Mouse (Mus musculus): ENCODE data around the gene Bhlhe41. TPM values are rescaled to one million over a fixed set of nuclear protein-coding genes. Genes with fewer than 3 reads are reported as not detected.

Gene Bhlhe41
- polyA plus RNA-seq, 1 experiment from 2014 or later: 1.8 TPM

DNA sequence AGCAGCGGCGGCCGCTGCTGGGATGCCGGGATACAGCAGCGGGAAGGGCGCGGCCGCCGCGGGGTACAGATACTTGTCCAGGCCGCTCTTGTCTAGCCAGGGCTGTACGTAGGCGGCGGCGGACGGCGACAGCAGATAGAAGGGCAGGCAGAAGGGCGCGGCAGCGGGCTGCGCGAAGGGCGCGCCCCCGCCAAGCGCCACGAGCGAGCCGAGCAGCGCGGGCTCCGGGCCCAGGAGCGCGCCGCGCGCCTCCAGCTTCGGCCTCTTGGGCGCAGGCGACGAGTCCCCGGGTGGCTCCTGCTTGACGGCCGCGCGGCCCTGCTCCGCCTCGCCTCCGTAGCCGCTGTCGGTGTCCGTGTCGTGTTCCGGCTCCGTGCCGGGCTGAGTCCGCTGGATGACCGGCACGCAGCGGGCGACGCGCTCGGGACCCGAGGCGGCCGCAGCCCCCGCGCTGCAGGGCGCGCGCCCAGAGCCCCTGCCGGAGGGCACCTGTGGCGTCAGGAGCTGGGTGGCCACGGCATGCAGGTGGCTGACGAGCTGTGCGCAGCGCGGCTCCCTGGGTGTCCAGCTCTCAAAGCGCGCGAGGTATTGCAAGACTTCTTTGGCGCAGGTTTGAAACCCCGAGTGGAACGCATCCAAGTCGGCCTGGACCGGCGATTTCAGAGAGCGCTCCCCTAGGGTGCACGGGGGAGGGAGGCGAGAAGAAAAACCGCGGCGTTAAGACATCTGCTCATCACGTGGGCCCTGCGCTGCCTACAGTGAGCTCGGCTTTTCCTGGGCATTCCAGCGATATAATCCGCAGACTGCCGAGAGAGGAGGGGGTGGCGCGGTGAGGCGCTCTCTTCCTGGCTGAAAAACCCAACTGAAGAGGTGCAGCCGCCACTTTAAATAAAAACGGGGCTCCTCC, 2.0 kb downstream of the Bhlhe41 start:
- Histone ChIP-seq H3K27ac (replicated peaks) (peak overlapping the region; percentile 81), H3K27me3 (replicated peaks; ENCODE audit: low read depth, poor library complexity, severe bottlenecking) (peaks cover 89% of the 10 kb centered on the region), H3K4me1 (peaks cover 54% of the 10 kb centered on the region), H3K4me3 (peak overlapping the region; percentile 74), H3K36me3 (replicated peaks) (no peaks in the 10 kb centered on the region), H3K9me3 (no peaks in the 10 kb centered on the region)
- DNase-seq (ENCODE audit: low spot score): peak; percentile 77
- 1% methylated on average over 105 of the region's 105 CpGs for WGBS

DNA sequence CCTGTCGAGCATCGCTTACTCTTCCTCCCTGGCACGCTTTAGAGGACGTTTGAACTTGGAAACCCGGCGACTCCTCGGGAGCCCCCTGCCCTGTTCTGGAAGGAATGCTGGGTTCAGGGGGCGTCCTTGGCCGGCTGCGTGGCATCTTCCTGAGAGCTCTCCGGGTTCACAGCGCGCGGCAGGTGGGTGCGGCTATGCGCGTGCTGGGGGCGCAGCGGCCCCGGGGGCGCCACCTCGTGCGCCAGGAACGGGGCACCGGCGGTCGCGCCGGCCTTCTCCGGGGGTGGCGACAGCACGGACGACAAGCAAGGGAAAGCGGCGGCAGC, 2.7 kb downstream of the Bhlhe41 start:
- H3K4me3 ChIP-seq: peak overlapping the region; percentile 74
- H3K9me3 ChIP-seq: no peaks in the 10 kb centered on the region
- peak overlapping the region; percentile 81 for H3K27ac ChIP-seq (replicated peaks)
- H3K36me3 ChIP-seq (replicated peaks): no peaks in the 10 kb centered on the region
- H3K27me3 ChIP-seq (replicated peaks; ENCODE audit: low read depth, poor library complexity, severe bottlenecking): peaks cover 87% of the 10 kb centered on the region
- DNase-seq (ENCODE audit: low spot score): no peak
- peaks cover 54% of the 10 kb centered on the region for H3K4me1 ChIP-seq
- 2% methylated on average over 35 of the region's 35 CpGs for WGBS

DNA sequence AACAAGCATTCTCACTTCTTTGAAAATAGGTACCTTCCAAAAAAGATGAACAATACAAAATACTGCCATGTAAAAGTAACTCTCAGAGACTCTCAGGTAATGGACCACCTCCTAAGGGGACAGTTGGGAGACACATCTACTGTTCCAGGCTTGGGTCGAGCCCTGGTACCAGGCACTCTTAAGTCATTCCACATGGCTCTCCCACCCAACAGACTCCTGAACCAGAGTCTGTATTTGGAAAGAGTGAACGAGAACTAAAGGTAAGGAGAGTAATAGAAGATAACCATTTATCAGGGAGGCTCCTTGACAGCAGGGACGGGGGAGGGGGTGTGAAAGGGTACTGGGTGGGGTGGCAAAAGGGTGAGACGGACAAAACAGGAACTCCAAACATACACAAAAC, 3.0 kb downstream of the Bhlhe41 start:
- Histone ChIP-seq H3K4me3 (peak overlapping the region; percentile 74), H3K27ac (replicated peaks) (no peak overlapping the region), H3K36me3 (replicated peaks) (no peaks in the 10 kb centered on the region), H3K4me1 (peaks cover 55% of the 10 kb centered on the region), H3K27me3 (replicated peaks; ENCODE audit: low read depth, poor library complexity, severe bottlenecking) (peaks cover 87% of the 10 kb centered on the region), H3K9me3 (no peaks in the 10 kb centered on the region)
- WGBS: 20% methylated on average over 4 of the region's 4 CpGs
- DNase-seq (ENCODE audit: low spot score): peak; percentile 17

DNA sequence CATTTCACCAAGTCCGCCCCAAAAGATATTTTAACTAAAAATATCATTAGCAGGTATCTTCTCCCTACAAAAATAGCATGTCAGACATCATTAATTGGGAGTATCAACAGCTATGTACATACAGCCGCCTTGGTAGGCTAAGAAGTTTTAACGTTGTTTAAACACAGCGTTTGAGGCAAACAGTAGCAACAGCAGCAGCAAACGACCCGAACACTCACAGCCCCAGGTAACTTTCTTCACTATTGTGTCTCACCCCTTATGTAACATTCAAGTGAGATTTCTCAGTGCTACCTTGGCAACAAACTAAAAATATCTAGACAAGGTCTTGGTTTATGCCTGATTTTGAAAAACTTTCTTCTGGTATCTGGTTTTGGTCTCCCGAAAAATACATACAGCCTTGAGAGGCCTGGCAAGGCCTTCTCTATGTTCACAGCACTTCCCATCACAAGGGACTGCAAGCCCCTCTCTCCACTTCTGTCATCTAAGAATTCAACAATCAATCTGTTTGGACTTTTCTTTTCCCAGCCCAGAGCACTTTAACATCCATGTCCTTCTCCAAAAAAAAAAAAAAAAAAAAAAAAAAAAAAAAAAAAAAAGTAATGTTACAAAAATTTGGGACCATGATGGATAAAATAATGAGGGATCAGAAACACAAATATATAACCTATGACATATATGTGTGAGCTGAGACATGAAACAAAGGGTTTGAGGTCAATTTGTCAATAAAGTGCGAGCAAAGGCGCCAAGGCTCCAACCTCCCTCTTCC, 3.7 kb downstream of the Bhlhe41 start:
- WGBS: 76% methylated on average over 9 of the region's 9 CpGs
- Histone ChIP-seq H3K9me3 (no peaks in the 10 kb centered on the region), H3K4me1 (peaks cover 53% of the 10 kb centered on the region), H3K36me3 (replicated peaks) (no peaks in the 10 kb centered on the region), H3K27ac (replicated peaks) (no peak overlapping the region), H3K27me3 (replicated peaks; ENCODE audit: low read depth, poor library complexity, severe bottlenecking) (peaks cover 81% of the 10 kb centered on the region), H3K4me3 (no peak overlapping the region; the same call in 1 of the 2 replicates)
- DNase-seq (ENCODE audit: low spot score): no peak

DNA sequence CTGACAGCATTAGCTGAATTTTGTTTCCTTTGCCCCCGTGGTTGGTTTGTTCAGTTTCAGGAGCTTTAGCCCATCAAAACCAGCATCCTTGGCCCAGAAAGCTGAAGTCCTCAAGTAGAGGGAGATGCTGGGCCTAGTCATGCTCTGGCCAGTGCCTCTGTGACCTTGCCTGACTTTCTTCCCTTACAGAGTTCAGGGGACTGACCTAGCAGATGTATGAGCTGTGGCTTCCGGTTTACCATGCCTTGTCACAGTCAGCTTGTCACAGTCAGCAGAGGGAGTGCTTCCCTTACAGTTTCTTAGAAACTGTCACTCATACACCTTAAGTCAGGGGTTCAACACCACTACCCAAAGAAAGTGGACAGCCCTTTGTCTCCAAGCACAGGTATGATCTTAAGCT, 5.0 kb downstream of the Bhlhe41 start:
- Histone ChIP-seq H3K27ac (replicated peaks) (no peak overlapping the region), H3K9me3 (no peaks in the 10 kb centered on the region), H3K27me3 (replicated peaks; ENCODE audit: low read depth, poor library complexity, severe bottlenecking) (peaks cover 68% of the 10 kb centered on the region), H3K4me3 (no peak overlapping the region), H3K36me3 (replicated peaks) (no peaks in the 10 kb centered on the region), H3K4me1 (peaks cover 53% of the 10 kb centered on the region)
- 51% methylated on average over 2 of the region's 2 CpGs for WGBS
- DNase-seq (ENCODE audit: low spot score): no peak

DNA sequence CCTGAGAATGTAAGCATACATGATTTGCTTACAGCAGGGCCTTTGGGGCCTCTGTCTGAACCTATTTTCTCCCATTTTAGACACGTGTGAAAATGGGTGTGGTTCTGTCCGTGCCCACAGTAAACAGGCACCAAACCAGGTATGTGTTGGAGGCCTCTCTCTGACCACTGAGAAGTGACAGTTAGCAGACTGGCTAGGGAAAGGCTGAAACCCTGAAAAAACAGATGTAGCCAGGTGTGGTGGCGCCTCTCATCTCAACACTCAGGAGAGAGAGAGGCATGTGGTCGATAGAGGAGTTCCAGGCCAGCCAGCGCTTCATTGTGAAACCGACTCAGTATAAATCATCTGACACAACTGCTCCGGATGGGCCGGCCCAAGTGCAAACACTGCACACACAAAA, 6.9 kb downstream of the Bhlhe41 start:
- DNase-seq (ENCODE audit: low spot score): no peak
- Histone ChIP-seq H3K4me3 (no peak overlapping the region), H3K36me3 (replicated peaks) (no peaks in the 10 kb centered on the region), H3K9me3 (no peaks in the 10 kb centered on the region), H3K4me1 (peaks cover 45% of the 10 kb centered on the region), H3K27ac (replicated peaks) (no peak overlapping the region), H3K27me3 (replicated peaks; ENCODE audit: low read depth, poor library complexity, severe bottlenecking) (peaks cover 49% of the 10 kb centered on the region)
- 80% methylated on average over 8 of the region's 8 CpGs for WGBS

DNA sequence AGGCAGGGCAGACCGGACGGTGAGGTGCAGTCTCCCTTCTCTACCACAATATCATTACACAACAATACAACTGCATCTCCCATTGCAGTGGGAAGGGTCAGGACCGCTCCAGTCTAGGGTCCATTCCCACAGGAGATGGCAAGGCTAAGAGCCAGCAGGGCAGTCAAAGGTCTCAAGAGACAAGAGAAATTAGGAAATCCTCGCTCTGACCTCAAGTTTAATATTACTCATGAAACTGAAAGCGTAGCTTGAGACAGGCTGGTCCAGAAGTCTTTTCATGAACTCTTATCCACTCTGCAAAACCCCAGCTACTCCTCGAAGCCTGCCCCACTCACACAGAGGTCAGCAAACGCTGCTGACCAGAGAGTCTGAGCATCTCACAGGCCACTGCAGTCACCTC, 7.9 kb downstream of the Bhlhe41 start:
- Histone ChIP-seq H3K27ac (replicated peaks) (no peak overlapping the region), H3K4me1 (peaks cover 35% of the 10 kb centered on the region), H3K27me3 (replicated peaks; ENCODE audit: low read depth, poor library complexity, severe bottlenecking) (peaks cover 43% of the 10 kb centered on the region), H3K9me3 (no peaks in the 10 kb centered on the region), H3K36me3 (replicated peaks) (no peaks in the 10 kb centered on the region), H3K4me3 (no peak overlapping the region)
- 88% methylated on average over 7 of the region's 7 CpGs for WGBS
- no peak for DNase-seq (ENCODE audit: low spot score)

DNA sequence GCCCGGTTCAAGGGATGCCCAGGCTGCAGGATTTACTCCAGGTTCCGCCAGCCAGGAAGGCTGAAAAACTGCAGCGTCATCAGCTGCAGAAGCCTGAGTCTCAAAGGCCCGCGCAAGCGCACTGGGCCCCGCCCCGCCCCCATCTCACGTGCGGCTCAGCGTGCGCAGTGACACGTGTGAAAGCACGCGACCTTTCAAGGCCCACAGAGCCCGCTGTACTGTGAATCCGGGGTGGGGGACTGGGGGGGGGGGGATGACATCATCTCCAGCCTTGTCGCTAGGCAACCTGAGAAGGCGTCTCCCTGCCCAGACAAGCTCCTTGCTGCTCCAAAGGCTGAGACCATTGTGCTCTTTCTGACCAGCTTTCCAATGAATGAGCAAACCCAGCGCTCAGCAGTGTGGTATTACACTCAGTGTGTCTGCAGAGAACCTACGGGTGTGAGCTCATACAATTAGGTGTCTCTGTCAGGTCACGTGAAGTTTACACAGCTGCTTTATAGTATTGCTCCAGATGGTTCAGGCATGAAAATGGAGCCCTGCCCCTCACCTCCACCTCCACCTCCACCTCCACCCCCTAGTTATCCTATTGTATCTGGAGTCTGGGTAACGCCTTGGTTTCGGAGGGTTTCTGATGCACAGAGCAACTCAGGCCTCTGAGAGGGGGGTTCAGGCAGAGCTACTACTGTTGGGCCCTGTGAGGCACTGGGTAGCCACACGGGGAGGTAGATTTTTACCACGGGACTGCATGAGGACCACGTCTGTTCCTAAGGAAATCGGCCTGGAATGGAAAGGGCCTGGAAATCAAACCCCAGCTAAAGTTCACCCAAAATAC, 9.4 kb downstream of the Bhlhe41 start:
- Histone ChIP-seq H3K4me1 (peaks cover 33% of the 10 kb centered on the region), H3K27ac (replicated peaks) (peak overlapping the region; percentile 77), H3K9me3 (no peaks in the 10 kb centered on the region), H3K27me3 (replicated peaks; ENCODE audit: low read depth, poor library complexity, severe bottlenecking) (peaks cover 28% of the 10 kb centered on the region), H3K4me3 (peak overlapping the region; percentile 46), H3K36me3 (replicated peaks) (no peaks in the 10 kb centered on the region)
- peak; percentile 98 for DNase-seq (ENCODE audit: low spot score)
- WGBS: 6% methylated on average over 28 of the region's 28 CpGs

DNA sequence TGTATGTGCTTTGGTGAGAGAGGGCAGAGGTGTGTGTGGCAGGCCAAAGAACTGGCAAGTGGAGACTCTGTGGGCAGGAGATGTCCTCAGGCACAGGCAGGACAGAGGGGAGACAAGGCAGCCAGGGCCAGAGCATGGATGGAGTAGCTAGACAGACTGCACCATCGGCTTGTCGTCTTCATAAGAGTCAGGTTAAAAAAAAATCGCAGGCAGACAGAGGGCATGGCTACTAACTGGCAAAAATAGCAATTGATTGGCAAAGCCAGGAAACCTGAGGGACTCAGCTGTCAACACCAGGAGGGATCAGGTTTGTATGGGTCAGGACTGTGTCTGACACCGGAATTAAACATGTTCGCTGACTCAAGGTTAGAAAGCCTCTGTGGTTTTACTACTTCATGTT, 10.6 kb downstream of the Bhlhe41 start:
- peaks cover 33% of the 10 kb centered on the region for H3K4me1 ChIP-seq
- H3K27ac ChIP-seq (replicated peaks): no peak overlapping the region
- no peak overlapping the region for H3K4me3 ChIP-seq
- WGBS: 52% methylated on average over 5 of the region's 5 CpGs
- H3K36me3 ChIP-seq (replicated peaks): no peaks in the 10 kb centered on the region
- H3K27me3 ChIP-seq (replicated peaks; ENCODE audit: low read depth, poor library complexity, severe bottlenecking): peaks cover 17% of the 10 kb centered on the region
- no peaks in the 10 kb centered on the region for H3K9me3 ChIP-seq
- DNase-seq (ENCODE audit: low spot score): no peak

DNA sequence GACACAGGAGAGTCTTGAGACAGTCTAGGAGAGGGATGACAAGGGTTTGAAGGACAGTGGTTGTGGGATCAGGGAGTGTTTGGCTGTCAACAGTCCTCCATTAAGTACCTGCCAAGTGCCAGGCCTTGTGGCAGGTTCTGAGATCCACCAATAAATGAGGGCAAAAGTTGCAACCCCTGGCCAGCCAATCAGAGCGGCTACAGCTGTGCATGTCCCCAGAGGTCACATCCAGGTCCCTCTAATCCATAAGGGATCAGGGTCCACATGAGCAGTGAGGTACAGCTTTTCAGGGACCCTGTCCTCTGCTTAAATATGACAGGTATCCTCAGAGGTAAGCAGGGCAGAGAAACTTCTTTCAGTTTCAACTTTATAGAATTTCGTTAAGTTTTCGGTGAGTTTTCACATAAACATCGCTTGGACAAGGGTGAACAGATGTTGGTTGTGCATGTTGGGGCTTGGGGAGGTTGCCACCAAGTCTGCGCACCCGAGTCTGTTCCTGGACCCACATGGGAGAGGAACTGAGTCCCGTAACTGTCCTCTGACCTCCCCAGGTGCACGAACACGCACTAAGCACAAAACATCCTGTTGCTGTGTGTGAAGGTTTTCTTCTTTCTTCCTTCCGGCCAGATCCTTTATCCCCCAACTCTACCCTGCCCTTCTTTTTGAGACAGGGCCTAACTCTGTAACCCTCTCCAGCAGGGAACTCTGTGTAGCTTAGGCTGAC, 11.8 kb downstream of the Bhlhe41 start:
- Histone ChIP-seq H3K36me3 (replicated peaks) (no peaks in the 10 kb centered on the region), H3K4me1 (peaks cover 33% of the 10 kb centered on the region), H3K9me3 (no peaks in the 10 kb centered on the region), H3K27me3 (replicated peaks; ENCODE audit: low read depth, poor library complexity, severe bottlenecking) (peaks cover 15% of the 10 kb centered on the region; the same call in 1 of the 2 replicates), H3K4me3 (no peak overlapping the region), H3K27ac (replicated peaks) (no peak overlapping the region)
- no peak for DNase-seq (ENCODE audit: low spot score)
- WGBS: 87% methylated on average over 10 of the region's 10 CpGs

DNA sequence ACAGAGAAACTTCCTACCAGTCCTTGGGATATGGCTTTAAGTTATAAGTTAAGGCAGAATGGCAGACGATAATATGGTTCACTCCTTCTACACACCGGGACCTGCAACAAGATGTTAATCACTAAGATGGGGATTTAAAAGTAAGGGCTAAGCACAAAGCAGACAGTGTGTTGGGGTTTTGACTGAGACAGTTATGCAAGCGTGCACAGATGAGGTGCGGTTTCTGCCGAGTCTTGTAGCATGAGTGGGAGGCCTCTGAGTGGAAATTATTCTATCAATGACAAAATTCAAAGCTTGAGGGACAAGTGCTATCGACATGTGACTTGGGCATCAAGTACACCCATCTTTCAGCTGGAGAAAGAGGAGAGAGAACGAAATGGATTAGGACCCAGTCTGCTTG, 12.7 kb downstream of the Bhlhe41 start:
- Histone ChIP-seq H3K36me3 (replicated peaks) (no peaks in the 10 kb centered on the region), H3K4me1 (peaks cover 33% of the 10 kb centered on the region), H3K27me3 (replicated peaks; ENCODE audit: low read depth, poor library complexity, severe bottlenecking) (peaks cover 8% of the 10 kb centered on the region; the same call in 1 of the 2 replicates), H3K4me3 (no peak overlapping the region), H3K9me3 (no peaks in the 10 kb centered on the region), H3K27ac (replicated peaks) (no peak overlapping the region)
- WGBS: 91% methylated on average over 7 of the region's 7 CpGs
- DNase-seq (ENCODE audit: low spot score): no peak

DNA sequence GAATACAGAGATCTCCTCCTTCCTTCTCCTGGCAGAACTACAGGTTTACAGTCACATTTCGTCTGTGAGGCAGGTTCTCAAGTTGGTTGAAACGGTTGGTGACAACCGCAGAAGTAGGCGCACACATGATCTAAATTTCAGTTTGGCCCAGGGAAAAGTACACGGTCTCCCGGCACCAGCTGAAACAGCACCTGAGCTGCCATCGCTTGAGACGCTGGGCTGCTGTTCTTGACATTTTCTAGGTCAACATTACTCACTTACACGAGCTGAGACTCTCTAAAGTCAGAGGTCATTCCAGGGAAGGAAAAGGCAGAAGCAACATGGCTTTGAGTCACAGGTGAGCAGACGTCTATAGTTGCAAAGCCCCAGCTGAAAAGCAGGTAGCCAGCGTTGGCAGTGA, 13.4 kb downstream of the Bhlhe41 start:
- no peaks in the 10 kb centered on the region for H3K36me3 ChIP-seq (replicated peaks)
- H3K9me3 ChIP-seq: no peaks in the 10 kb centered on the region
- no peak for DNase-seq (ENCODE audit: low spot score)
- 85% methylated on average over 11 of the region's 11 CpGs for WGBS
- no peak overlapping the region for H3K4me3 ChIP-seq
- peaks cover 29% of the 10 kb centered on the region for H3K4me1 ChIP-seq
- H3K27ac ChIP-seq (replicated peaks): no peak overlapping the region
- 0 out of 2 replicates have a peak, but pooled peaks cover 4% of the 10 kb centered on the region for H3K27me3 ChIP-seq (replicated peaks; ENCODE audit: low read depth, poor library complexity, severe bottlenecking)
